Mouse (Mus musculus) forebrain, embryonic 15.5 days (tissue): ENCODE measurements around the gene Ube2a. TPM values are rescaled to one million over a fixed set of nuclear protein-coding genes. Genes with fewer than 3 reads are reported as not detected.

ENCODE experiments used
- ATAC-seq: fragments of 200-750 bp; cut with Nextera tagmentation; replicated peaks from 2 replicates; pipeline ENCODE4 v1.8.0; 2017; ENCODE audit warnings: mild to moderate bottlenecking, moderate TSS enrichment, moderate library complexity
- H3K27ac ChIP-seq: fragments of 300-500 bp; sonication (generic); replicated peaks from 2 replicates; pipeline ENCODE4 v1.5.1; 2015; ENCODE audit warnings: mild to moderate bottlenecking, inconsistent platforms
- H3K27me3 ChIP-seq: fragments of 300-500 bp; sonication (generic); 2 replicates; pipeline ENCODE4 v1.6.1; 2015; ENCODE audit warnings: inconsistent platforms
- H3K36me3 ChIP-seq: fragments of 300-500 bp; sonication (generic); 2 replicates; pipeline ENCODE4 v1.6.1; 2015; ENCODE audit warnings: mild to moderate bottlenecking, inconsistent platforms
- H3K4me1 ChIP-seq: fragments of 300-500 bp; sonication (generic); 2 replicates; pipeline ENCODE4 v1.6.1; 2015; ENCODE audit warnings: inconsistent platforms
- H3K4me2 ChIP-seq: fragments of 300-500 bp; sonication (generic); replicated peaks from 2 replicates; pipeline ENCODE4 v1.6.1; 2015; ENCODE audit warnings: mild to moderate bottlenecking, inconsistent platforms
- H3K4me3 ChIP-seq: fragments of 300-500 bp; sonication (generic); 2 replicates; pipeline ENCODE4 v1.5.1; 2015; ENCODE audit warnings: mild to moderate bottlenecking, inconsistent platforms
- H3K9ac ChIP-seq: fragments of 300-500 bp; sonication (generic); replicated peaks from 2 replicates; pipeline ENCODE4 v1.6.1; 2015; ENCODE audit warnings: mild to moderate bottlenecking, inconsistent platforms
- H3K9me3 ChIP-seq: fragments of 300-500 bp; sonication (generic); 2 replicates; pipeline ENCODE4 v1.6.1; 2016; ENCODE audit warnings: inconsistent platforms
- WGBS: fragments of 180-500 bp; shearing (Covaris S2); methylation state at CpG from one replicate; pipeline ENCODE4 v1.1.7; 2015; ENCODE audit warnings: mixed read lengths; 5-methylcytosine and 5-hydroxymethylcytosine counted together
- polyA plus RNA-seq: library from polyadenylated mRNA; unstranded; fragments of >200 nt; fragmentation: Nextera tagmentation; extraction: Ambion mirVana; gene quantifications from 2 replicates; pipeline ENCODE4 v1.2.1, GENCODE M21; 2015

Gene Ube2a
- polyA plus RNA-seq, 1 experiment from 2014 or later = 108 TPM

GRCm38 (mm10) chrX:36906539-36906938 is 32.8 kb downstream of the Ube2a start:
- Histone ChIP-seq H3K4me2 (no peak overlapping the region), H3K27ac (no peak overlapping the region), H3K4me3 (no peak overlapping the region), H3K36me3 (no peaks in the 10 kb centered on the region), H3K9me3 (no peaks in the 10 kb centered on the region), H3K9ac (no peak overlapping the region), H3K4me1 (0 out of 2 replicates have a peak, but pooled peaks cover 4% of the 10 kb centered on the region), H3K27me3 (no peaks in the 10 kb centered on the region)
- WGBS = 40% methylated on average over 5 of the region's 5 CpGs
- no peak for ATAC-seq

GRCm38 (mm10) chrX:36911343-36911742 is 37.6 kb downstream of the Ube2a start:
- Histone ChIP-seq H3K27me3 (no peaks in the 10 kb centered on the region), H3K9me3 (no peaks in the 10 kb centered on the region), H3K9ac (no peak overlapping the region), H3K4me3 (no peak overlapping the region), H3K36me3 (no peaks in the 10 kb centered on the region), H3K4me1 (no peaks in the 10 kb centered on the region), H3K4me2 (no peak overlapping the region), H3K27ac (no peak overlapping the region)
- 46% methylated on average over 12 of the region's 12 CpGs for WGBS
- ATAC-seq = 0 out of 2 replicates have a peak, but pooled peaks have one; percentile 48

- H3K27ac ChIP-seq = no peak overlapping the region
- no peaks in the 10 kb centered on the region for H3K27me3 ChIP-seq
- no peak overlapping the region for H3K4me2 ChIP-seq
- no peak overlapping the region for H3K9ac ChIP-seq
- no peaks in the 10 kb centered on the region for H3K4me1 ChIP-seq
- no peak for ATAC-seq
- H3K9me3 ChIP-seq = no peaks in the 10 kb centered on the region
- H3K36me3 ChIP-seq = no peaks in the 10 kb centered on the region
- 97% methylated on average over 1 of the region's 1 CpGs for WGBS
- no peak overlapping the region for H3K4me3 ChIP-seq
Measured at GRCm38 (mm10) chrX:36917749-36918148, 44.0 kb downstream of the Ube2a start.

- Histone ChIP-seq H3K27ac (no peak overlapping the region), H3K36me3 (no peaks in the 10 kb centered on the region), H3K4me2 (no peak overlapping the region), H3K27me3 (no peaks in the 10 kb centered on the region), H3K9me3 (no peaks in the 10 kb centered on the region), H3K9ac (no peak overlapping the region), H3K4me3 (no peak overlapping the region), H3K4me1 (no peaks in the 10 kb centered on the region)
- WGBS = 85% methylated on average over 4 of the region's 4 CpGs
- no peak for ATAC-seq
Measured at GRCm38 (mm10) chrX:36921346-36921745, 47.6 kb downstream of the Ube2a start.

GRCm38 (mm10) chrX:36928791-36929190 is 55.1 kb downstream of the Ube2a start:
- H3K27ac ChIP-seq = no peak overlapping the region
- 77% methylated on average over 4 of the region's 4 CpGs for WGBS
- ATAC-seq = no peak

GRCm38 (mm10) chrX:36929694-36930093 is 56.0 kb downstream of the Ube2a start:
- Histone ChIP-seq H3K4me2 (no peak overlapping the region), H3K9me3 (no peaks in the 10 kb centered on the region), H3K27me3 (no peaks in the 10 kb centered on the region), H3K9ac (no peak overlapping the region), H3K36me3 (no peaks in the 10 kb centered on the region; the same call in 1 of the 2 replicates), H3K4me3 (no peak overlapping the region), H3K4me1 (no peaks in the 10 kb centered on the region), H3K27ac (no peak overlapping the region)
- 82% methylated on average over 4 of the region's 4 CpGs for WGBS
- 0 out of 2 replicates have a peak, but pooled peaks have one; percentile 26 for ATAC-seq

More at GRCm38 (mm10) chrX:36928791-36929190, 55.1 kb downstream of the Ube2a start:
- Histone ChIP-seq H3K9ac (no peak overlapping the region), H3K27me3 (no peaks in the 10 kb centered on the region), H3K4me3 (no peak overlapping the region), H3K4me1 (no peaks in the 10 kb centered on the region), H3K36me3 (no peaks in the 10 kb centered on the region; the same call in 1 of the 2 replicates), H3K4me2 (no peak overlapping the region), H3K9me3 (no peaks in the 10 kb centered on the region)

GRCm38 (mm10) chrX:36930574-36930973 is 56.9 kb downstream of the Ube2a start:
- Histone ChIP-seq H3K27ac (no peak overlapping the region), H3K4me3 (no peak overlapping the region), H3K36me3 (no peaks in the 10 kb centered on the region; the same call in 1 of the 2 replicates), H3K9me3 (no peaks in the 10 kb centered on the region), H3K4me2 (no peak overlapping the region), H3K4me1 (no peaks in the 10 kb centered on the region), H3K9ac (no peak overlapping the region), H3K27me3 (no peaks in the 10 kb centered on the region)
- no peak for ATAC-seq
- 29% methylated on average over 1 of the region's 1 CpGs for WGBS

Other genes with a start within 250 kb of the Ube2a start
- gene Akap17b, start 228.5 kb upstream of the Ube2a start, polyA plus RNA-seq = 3.7 and 3.9 TPM in 2 replicates
- 0.60 and 0.70 TPM in 2 replicates for gene Slc25a43, start 130.2 kb upstream of the Ube2a start, polyA plus RNA-seq
- 483 and 523 TPM in 2 replicates for gene Slc25a5, start 78.2 kb upstream of the Ube2a start, polyA plus RNA-seq
- gene C330007P06Rik, start 211 bp downstream of the Ube2a start, polyA plus RNA-seq = 24.4 and 24.7 TPM in 2 replicates
- 11.5 and 12.3 TPM in 2 replicates for gene Nkrf, start 29.0 kb downstream of the Ube2a start, polyA plus RNA-seq
- 51.8 and 53.0 TPM in 2 replicates for gene Sept6, start 117.9 kb downstream of the Ube2a start, polyA plus RNA-seq
- not detected in 2 replicates for gene Sowahd, start 174.9 kb downstream of the Ube2a start, polyA plus RNA-seq
- 336 and 348 TPM in 2 replicates for gene Rpl39, start 211.5 kb downstream of the Ube2a start, polyA plus RNA-seq
- 27.2 and 30.3 TPM in 2 replicates for gene Upf3b, start 236.4 kb downstream of the Ube2a start, polyA plus RNA-seq